Mouse (Mus musculus): Measurements from ENCODE around the gene Fanca. TPM values are rescaled to one million over a fixed set of nuclear protein-coding genes. Genes with fewer than 3 reads are reported as not detected.

Fanca gene
- polyA plus RNA-seq, 1 experiment from 2014 or later: 29.8 TPM

DNA sequence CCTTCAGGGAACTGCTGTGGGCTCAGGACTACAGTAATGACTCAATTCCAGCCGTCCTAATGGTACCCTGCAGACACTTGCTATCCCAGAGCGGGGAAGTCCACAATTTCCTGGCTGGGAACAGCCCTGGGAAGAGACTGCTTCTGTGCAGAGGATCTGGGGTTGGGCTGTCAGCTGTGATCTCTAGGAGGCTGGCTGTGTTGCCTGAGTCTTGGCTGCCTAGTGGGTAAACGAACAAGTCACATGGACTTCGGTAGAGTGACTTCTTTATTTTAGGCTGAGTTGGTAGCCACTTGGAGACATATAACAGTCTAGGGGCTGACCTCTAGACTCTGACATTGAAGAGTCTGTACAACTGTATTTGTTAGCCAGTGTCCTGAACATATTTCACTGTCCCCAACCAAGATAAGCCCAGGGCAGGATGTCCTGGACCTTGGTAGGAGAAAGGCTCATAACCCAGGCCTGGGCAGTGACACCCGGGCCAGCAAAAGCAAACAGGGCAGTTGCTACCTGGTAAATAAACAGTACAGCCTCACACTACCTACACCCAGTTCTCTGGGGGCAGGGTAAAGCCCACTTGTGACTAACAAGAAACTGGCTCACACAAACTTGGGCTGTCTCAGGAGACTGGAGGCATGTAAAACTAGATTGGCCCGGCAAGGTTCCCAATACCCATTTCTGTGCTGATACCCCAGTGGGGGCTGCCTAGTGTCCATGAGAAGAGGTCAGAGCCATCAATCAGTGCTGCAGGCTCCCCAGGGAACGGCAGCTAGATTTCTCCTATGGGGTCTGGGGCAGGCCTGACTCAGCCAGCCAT is 76.1 kb downstream of the Fanca start:
- H3K4me1 ChIP-seq (replicated peaks; ENCODE audit: control insufficient read depth, insufficient read depth, low read length): no peaks in the 10 kb centered on the region
- H3K27ac ChIP-seq (ENCODE audit: low read depth): no peak overlapping the region
- H3K4me2 ChIP-seq (ENCODE audit: low read length): no peak overlapping the region
- ATAC-seq (replicated peaks; ENCODE audit: low FRiP score, low TSS enrichment, low read depth) (no peak), DNase-seq (ENCODE audit: low spot score) (no peak)
- peaks cover 48% of the 10 kb centered on the region for H3K36me3 ChIP-seq (ENCODE audit: control insufficient read depth, insufficient read depth, low read length)
- no peak overlapping the region for H3K4me3 ChIP-seq (ENCODE audit: low read depth, low read length)
- H3K9me3 ChIP-seq (ENCODE audit: control insufficient read depth, low read length): no peaks in the 10 kb centered on the region
- 82% methylated on average over 7 of the region's 7 CpGs for WGBS
- H3K27me3 ChIP-seq (replicated peaks; ENCODE audit: control insufficient read depth, insufficient read depth, low read length): no peaks in the 10 kb centered on the region
- no peak overlapping the region for H3K9ac ChIP-seq (ENCODE audit: low read length)

DNA sequence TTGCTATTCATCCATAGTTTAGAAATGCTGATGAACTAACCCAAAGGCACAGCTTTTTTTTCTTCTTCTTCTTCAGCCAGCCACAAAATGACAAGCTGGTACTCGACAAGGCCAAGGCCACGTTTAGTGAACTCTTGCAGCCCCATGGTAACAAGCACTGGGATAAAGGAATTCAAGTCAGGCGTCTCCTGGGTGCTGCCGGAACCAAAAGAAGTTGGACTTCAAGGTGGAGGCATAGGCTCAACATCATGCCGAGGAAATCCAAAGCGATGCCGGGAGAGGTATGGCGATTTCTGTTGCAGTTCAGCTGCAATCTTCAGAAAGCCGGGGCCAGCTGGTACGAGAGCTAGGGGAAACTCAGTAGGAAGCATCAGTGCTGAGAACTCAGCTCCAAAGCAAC is 79.0 kb downstream of the Fanca start:
- Histone ChIP-seq H3K4me1 (replicated peaks; ENCODE audit: control insufficient read depth, insufficient read depth, low read length) (peaks cover 11% of the 10 kb centered on the region), H3K9ac (ENCODE audit: low read length) (no peak overlapping the region), H3K27ac (ENCODE audit: low read depth) (no peak overlapping the region), H3K4me2 (ENCODE audit: low read length) (no peak overlapping the region), H3K27me3 (replicated peaks; ENCODE audit: control insufficient read depth, insufficient read depth, low read length) (peaks cover 12% of the 10 kb centered on the region), H3K4me3 (ENCODE audit: low read depth, low read length) (no peak overlapping the region), H3K36me3 (ENCODE audit: control insufficient read depth, insufficient read depth, low read length) (peaks cover 20% of the 10 kb centered on the region; the same call in 1 of the 2 replicates), H3K9me3 (ENCODE audit: control insufficient read depth, low read length) (no peaks in the 10 kb centered on the region)
- DNase-seq (ENCODE audit: low spot score) (no peak), ATAC-seq (replicated peaks; ENCODE audit: low FRiP score, low TSS enrichment, low read depth) (no peak)
- WGBS: 89% methylated on average over 10 of the region's 10 CpGs

DNA sequence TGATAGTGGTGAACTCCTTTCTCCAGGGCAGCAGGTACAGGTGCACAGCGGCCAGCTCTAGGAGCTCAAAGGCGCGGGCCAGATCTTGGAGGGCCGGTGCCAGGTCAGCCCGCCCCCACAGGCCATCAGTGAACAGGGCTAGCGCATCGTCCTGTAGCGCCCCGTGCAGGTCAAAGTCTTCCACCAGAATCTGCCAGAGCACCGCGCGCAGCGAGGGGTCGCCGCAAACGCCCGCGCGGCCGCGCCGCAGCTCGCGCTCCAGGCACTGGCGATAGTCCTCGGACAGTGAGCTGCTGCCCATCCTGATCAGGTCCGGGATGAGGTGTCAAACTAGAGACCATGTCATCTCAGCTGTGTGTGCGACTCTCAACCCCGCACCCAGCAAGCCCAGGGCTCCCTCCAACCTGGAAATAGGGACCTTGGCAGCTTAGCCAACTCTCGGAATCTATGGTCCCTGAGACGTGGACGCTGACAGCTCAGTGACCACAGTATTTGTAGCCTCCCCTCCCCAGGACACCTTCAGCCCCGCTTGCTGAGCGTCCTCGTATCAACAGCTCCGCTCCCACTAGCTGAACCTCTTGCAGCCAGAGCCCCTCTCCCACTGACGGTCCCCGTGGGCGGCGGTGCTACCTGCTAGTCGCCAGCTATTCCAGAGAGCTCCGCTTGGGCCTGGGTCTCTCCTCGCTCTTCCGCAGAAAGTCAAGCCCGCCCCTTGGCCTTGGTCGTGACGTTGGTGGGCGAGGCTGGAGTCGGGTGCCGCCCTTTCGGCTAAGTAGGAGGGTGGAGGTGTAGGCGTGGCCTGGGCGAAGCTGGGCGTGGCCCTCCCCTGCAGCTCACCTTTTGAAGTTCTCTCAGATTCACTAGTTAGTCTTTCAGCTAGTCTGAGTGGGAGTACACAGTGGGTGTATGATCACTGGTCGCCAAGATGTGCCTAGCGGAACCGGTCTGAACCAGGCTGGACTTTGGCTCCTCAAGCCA is 82.6 kb downstream of the Fanca start, which contains the start of gene Spata2l:
Gene Spata2l (minus strand): TSS at position 714 of the 978 bp plus-strand sequence.
- Histone ChIP-seq H3K27ac (ENCODE audit: low read depth) (no peak within 1 kb of the TSS), H3K9me3 (ENCODE audit: control insufficient read depth, low read length) (no peaks in the 10 kb centered on the region), H3K4me3 (ENCODE audit: low read depth, low read length) (peak within 1 kb of the TSS; percentile 46), H3K27me3 (replicated peaks; ENCODE audit: control insufficient read depth, insufficient read depth, low read length) (peaks cover 16% of the 10 kb centered on the region), H3K4me1 (replicated peaks; ENCODE audit: control insufficient read depth, insufficient read depth, low read length) (peaks cover 11% of the 10 kb centered on the region), H3K4me2 (ENCODE audit: low read length) (peak within 1 kb of the TSS; percentile 93), H3K9ac (ENCODE audit: low read length) (peak within 1 kb of the TSS; percentile 36), H3K36me3 (ENCODE audit: control insufficient read depth, insufficient read depth, low read length) (no peaks in the 10 kb centered on the region)
- WGBS: 2% methylated on average over 57 of the region's 57 CpGs
- ATAC-seq (replicated peaks; ENCODE audit: low FRiP score, low TSS enrichment, low read depth): peak; percentile 86
- peak; percentile 90 for DNase-seq (ENCODE audit: low spot score)

DNA sequence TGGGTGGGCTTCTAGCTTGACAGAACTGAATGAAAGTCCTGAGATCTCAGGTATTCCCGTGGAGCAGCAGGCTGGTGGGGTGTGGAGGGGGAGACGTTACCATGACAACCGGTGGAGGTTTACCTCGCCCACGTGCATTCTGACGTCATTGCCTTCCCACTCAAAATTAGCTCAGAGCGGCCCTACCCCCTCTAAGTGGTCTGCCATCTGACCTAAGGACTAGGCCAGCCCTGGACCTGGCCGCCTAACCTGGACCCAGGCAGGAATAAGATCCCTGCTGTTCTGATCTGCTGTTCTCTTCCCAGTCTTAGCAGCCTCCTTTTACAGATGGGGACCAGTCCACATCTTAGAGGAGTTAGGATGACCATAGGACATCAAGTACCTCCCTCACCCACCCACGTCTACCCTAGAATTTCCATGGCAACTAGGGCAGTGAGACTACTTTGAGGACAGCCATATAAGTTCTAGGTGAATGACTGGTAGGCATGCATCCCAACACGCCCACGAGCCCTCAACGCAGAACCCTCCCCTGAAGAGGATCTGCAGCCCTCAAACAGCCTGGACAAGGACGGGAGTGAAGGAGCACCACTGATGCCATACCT is 83.4 kb downstream of the Fanca start:
- no peaks in the 10 kb centered on the region for H3K9me3 ChIP-seq (ENCODE audit: control insufficient read depth, low read length)
- DNase-seq (ENCODE audit: low spot score) (no peak), ATAC-seq (replicated peaks; ENCODE audit: low FRiP score, low TSS enrichment, low read depth) (peak; percentile 6; the same call in 1 of the 2 replicates)
- no peak overlapping the region for H3K27ac ChIP-seq (ENCODE audit: low read depth)
- peaks cover 16% of the 10 kb centered on the region for H3K27me3 ChIP-seq (replicated peaks; ENCODE audit: control insufficient read depth, insufficient read depth, low read length)
- peaks cover 11% of the 10 kb centered on the region for H3K4me1 ChIP-seq (replicated peaks; ENCODE audit: control insufficient read depth, insufficient read depth, low read length)
- 31% methylated on average over 13 of the region's 13 CpGs for WGBS
- H3K36me3 ChIP-seq (ENCODE audit: control insufficient read depth, insufficient read depth, low read length): no peaks in the 10 kb centered on the region
- H3K4me3 ChIP-seq (ENCODE audit: low read depth, low read length): peak overlapping the region; percentile 46
- H3K9ac ChIP-seq (ENCODE audit: low read length): peak overlapping the region; percentile 36
- peak overlapping the region; percentile 93 for H3K4me2 ChIP-seq (ENCODE audit: low read length)

DNA sequence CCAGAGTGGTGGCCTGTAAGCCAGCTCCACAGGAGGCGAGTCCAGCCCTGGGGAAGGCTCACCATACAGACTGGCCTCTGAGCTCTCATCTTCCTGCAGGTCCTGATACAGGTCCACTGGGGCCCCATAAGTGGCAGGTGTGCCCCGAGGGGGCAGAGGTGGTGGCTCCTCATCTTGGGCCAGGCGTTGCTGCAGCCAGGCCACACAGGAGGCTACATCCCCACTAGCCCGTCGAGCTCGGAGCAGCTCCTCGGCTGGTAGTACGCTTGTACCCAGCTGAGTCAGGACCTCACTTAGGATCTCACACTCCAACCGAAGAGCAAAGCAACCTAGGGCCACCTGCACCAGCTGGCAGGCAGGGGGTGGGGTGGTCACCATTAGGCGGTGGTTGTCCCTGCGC is 84.6 kb downstream of the Fanca start:
- Histone ChIP-seq H3K27me3 (replicated peaks; ENCODE audit: control insufficient read depth, insufficient read depth, low read length) (peaks cover 16% of the 10 kb centered on the region), H3K4me1 (replicated peaks; ENCODE audit: control insufficient read depth, insufficient read depth, low read length) (peaks cover 11% of the 10 kb centered on the region), H3K9ac (ENCODE audit: low read length) (no peak overlapping the region), H3K9me3 (ENCODE audit: control insufficient read depth, low read length) (no peaks in the 10 kb centered on the region), H3K4me3 (ENCODE audit: low read depth, low read length) (no peak overlapping the region), H3K36me3 (ENCODE audit: control insufficient read depth, insufficient read depth, low read length) (peaks cover 8% of the 10 kb centered on the region; the same call in 1 of the 2 replicates), H3K4me2 (ENCODE audit: low read length) (no peak overlapping the region), H3K27ac (ENCODE audit: low read depth) (no peak overlapping the region)
- ATAC-seq (replicated peaks; ENCODE audit: low FRiP score, low TSS enrichment, low read depth) (no peak), DNase-seq (ENCODE audit: low spot score) (no peak)
- WGBS: 74% methylated on average over 11 of the region's 11 CpGs

DNA sequence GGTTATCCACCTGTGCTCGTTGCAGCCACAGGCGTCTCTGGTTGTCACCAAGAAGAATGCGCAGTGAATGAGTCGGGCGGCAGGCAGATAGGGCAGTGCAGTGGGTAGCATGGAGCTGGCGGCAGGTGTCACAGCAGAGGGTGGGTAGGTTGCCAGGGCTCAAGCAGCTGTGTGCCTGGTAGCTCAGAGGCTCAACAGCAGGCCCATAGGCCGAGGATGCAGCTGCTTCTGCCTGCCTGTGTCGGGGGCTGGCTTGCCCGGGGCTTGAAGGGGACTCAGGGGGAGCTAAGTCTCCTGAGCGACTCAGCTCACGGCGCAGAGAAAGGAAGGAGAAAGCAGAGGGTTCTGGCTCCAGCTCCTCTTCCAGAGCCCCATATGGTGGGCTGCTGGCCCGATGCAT is 85.1 kb downstream of the Fanca start:
- ATAC-seq (replicated peaks; ENCODE audit: low FRiP score, low TSS enrichment, low read depth): no peak
- 61% methylated on average over 13 of the region's 13 CpGs for WGBS
- Histone ChIP-seq H3K4me1 (replicated peaks; ENCODE audit: control insufficient read depth, insufficient read depth, low read length) (peaks cover 11% of the 10 kb centered on the region), H3K4me3 (ENCODE audit: low read depth, low read length) (no peak overlapping the region), H3K27me3 (replicated peaks; ENCODE audit: control insufficient read depth, insufficient read depth, low read length) (peaks cover 16% of the 10 kb centered on the region), H3K27ac (ENCODE audit: low read depth) (no peak overlapping the region), H3K36me3 (ENCODE audit: control insufficient read depth, insufficient read depth, low read length) (peaks cover 12% of the 10 kb centered on the region), H3K9me3 (ENCODE audit: control insufficient read depth, low read length) (no peaks in the 10 kb centered on the region), H3K4me2 (ENCODE audit: low read length) (no peak overlapping the region), H3K9ac (ENCODE audit: low read length) (no peak overlapping the region)
- no peak for DNase-seq (ENCODE audit: low spot score)

DNA sequence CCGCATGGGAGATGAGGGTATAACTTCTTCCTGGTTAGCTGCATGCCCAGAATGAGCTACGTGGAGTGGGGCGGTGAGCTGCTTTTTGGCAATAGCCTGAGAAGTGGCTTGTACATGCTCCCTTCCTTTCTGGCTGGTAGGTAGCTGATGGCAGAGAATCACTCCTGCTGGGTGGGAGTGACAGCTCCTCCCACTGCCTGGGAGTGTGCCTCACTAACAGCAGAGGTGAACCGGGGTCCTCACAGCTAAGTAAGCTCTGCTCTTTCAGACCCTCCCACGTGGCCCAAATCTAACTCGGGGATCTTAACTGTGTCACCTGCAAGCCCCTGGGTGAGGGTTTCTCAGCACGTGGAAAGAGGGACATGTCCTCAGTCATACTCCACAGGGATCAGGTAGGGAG is 85.8 kb downstream of the Fanca start:
- WGBS: 32% methylated on average over 7 of the region's 7 CpGs
- no peak overlapping the region for H3K27ac ChIP-seq (ENCODE audit: low read depth)

DNA sequence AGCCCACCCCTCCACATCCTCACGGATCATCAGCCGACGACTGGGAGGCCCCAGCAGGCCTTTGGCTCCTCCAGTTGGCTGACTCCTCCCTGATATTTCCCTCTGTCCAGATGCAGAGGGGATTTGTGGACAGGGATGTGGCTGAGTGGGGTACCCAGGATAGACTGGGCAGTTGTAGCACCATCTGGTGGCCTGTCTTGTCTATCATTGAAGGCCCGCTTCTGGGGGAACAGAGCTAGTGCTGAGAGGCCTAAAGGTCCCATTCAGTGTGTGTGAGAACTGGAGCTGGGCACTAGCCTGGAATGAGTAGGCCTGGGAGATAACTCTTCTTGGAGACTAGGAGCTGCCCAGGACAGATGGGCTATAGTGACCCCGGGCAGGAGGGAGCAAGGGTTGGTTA is 86.6 kb downstream of the Fanca start:
- Histone ChIP-seq H3K27ac (ENCODE audit: low read depth) (no peak overlapping the region), H3K4me3 (ENCODE audit: low read depth, low read length) (no peak overlapping the region), H3K36me3 (ENCODE audit: control insufficient read depth, insufficient read depth, low read length) (peaks cover 26% of the 10 kb centered on the region), H3K4me1 (replicated peaks; ENCODE audit: control insufficient read depth, insufficient read depth, low read length) (peaks cover 11% of the 10 kb centered on the region), H3K27me3 (replicated peaks; ENCODE audit: control insufficient read depth, insufficient read depth, low read length) (peaks cover 16% of the 10 kb centered on the region), H3K9ac (ENCODE audit: low read length) (no peak overlapping the region), H3K9me3 (ENCODE audit: control insufficient read depth, low read length) (no peaks in the 10 kb centered on the region), H3K4me2 (ENCODE audit: low read length) (no peak overlapping the region)
- WGBS: 50% methylated on average over 5 of the region's 5 CpGs
- DNase-seq (ENCODE audit: low spot score): no peak
- ATAC-seq (replicated peaks; ENCODE audit: low FRiP score, low TSS enrichment, low read depth): no peak

More for the DNA sequence above, 85.8 kb downstream of the Fanca start:
- Histone ChIP-seq H3K27me3 (replicated peaks; ENCODE audit: control insufficient read depth, insufficient read depth, low read length) (peaks cover 16% of the 10 kb centered on the region), H3K36me3 (ENCODE audit: control insufficient read depth, insufficient read depth, low read length) (peaks cover 20% of the 10 kb centered on the region), H3K4me2 (ENCODE audit: low read length) (no peak overlapping the region), H3K9ac (ENCODE audit: low read length) (no peak overlapping the region), H3K9me3 (ENCODE audit: control insufficient read depth, low read length) (no peaks in the 10 kb centered on the region), H3K4me3 (ENCODE audit: low read depth, low read length) (no peak overlapping the region), H3K4me1 (replicated peaks; ENCODE audit: control insufficient read depth, insufficient read depth, low read length) (peaks cover 11% of the 10 kb centered on the region)
- no peak for DNase-seq (ENCODE audit: low spot score)
- ATAC-seq (replicated peaks; ENCODE audit: low FRiP score, low TSS enrichment, low read depth): no peak

Data from intestine, embryonic 14.5 days (tissue).